Mouse (Mus musculus): ENCODE results near the gene Gm4792.

DNA sequence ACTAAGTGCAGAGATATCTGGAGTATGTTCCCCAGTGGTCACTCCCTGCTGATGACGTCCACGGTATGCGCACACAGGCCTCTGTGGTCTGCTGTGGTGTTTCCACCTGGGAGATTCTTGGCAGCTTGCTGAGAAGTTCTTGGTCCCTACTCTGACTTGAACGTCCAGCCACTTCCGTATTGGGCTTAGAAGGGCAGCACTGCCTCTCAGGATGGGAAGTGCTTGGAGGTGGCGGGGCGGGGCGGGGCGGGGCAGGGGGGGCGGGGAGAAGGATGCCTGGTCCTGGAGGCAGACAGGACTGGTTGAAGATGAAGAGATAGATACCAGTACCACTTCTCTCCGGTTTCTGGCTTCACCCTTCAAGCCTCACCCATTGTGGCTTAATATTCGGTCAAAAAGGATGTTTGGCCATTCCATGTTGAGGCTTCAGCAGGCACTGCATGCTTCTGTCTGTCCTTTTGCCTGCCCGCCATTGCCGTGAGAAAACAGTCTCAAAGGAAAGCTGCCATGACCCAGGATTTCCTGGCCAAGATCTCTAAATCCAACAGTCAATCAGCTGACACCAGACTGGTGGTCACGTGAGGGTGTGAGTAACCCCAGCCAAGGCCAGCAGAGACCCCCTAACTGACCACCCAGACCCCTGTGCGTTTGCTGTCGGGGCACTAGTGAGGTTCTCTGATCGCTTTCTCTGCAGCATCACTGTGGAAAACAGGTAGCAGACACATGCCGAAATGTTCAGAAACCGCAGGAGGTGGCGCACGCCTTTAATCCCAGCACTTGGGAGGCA, 46.3 kb upstream of the Gm4792 start:
- no peak for TF ChIP-seq POLR2A (IDR thresholded peaks at IDR 0.05; ENCODE audit: low read depth, low read length)
- no peak for TF ChIP-seq CTCF (IDR thresholded peaks at IDR 0.05; ENCODE audit: extremely low read depth, insufficient read depth, insufficient read length, insufficient replicate concordance)
